Mouse (Mus musculus) ovary, postnatal 14 days (tissue): Measurements from ENCODE around the gene Gfi1.

Experiments used
- DNase-seq: peaks from one replicate; pipeline ENCODE4 v3.0.0; 2022; ENCODE audit warnings: low spot score

Gfi1 gene

GRCm38 (mm10) chr5:107678392-107678791 lies 47.4 kb downstream of the Gfi1 start:
- DNase-seq: no peak
